Mouse (Mus musculus): ENCODE measurements around the gene Slc5a5. TPM values are rescaled to one million over a fixed set of nuclear protein-coding genes. Genes with fewer than 3 reads are reported as not detected.

Gene Slc5a5
- polyA plus RNA-seq, 1 experiment from 2014 or later: 1.9 TPM

DNA sequence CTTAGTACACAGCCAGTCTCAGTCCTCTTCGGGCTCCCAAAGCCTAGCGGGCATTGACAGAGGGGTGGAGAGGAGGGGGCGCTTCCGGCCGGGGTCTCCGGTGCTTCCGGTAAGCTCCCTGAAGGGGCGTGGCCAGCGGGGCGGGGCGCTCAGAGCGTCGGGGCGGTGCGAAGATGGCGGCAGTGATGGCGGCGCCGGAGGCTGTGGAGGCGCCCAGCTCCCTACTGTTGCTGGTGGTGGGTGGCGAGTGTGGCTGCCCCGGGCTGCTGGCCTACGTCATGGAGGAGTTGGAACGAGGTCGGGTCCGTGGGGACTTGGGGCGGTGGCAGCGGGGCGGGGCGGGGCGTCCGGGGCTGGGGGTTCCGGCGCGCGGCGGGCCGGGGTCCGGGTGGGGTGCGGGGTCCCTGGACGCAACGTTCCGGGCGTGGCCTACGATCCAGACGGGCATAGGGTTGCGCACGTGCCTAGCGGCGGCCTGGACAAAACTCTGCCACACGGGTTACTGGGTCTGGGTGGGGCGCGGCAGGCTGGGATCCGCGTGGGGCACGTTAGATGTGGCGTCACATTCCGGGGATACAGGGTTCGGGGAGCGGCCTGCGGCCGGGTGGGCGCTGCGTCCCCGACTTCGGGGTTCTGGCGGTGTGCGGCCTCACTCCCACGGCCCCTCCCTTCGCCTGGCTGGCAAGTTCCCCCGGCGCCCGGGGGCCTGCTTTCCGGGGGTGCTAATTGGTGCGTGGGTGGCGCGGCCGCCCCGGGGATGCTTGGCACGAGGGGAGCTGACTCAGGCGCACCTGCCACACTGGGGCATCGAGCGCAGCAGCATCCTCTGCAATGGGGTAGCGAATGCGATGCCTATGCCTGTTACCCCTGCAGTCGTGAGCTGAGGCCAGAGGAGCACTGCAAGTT lies 13.5 kb upstream of the Slc5a5 start, which contains the start of gene Map1s:
Gene Map1s (plus strand): TSS at position 102 of the 906 bp plus-strand sequence.
- peak; percentile 95 for ATAC-seq
- Histone ChIP-seq H3K4me3 (ENCODE audit: low read depth, low read length) (peak within 1 kb of the TSS; percentile 72), H3K27me3 (ENCODE audit: control insufficient read depth, insufficient read depth, low read depth, low read length) (peaks cover 8% of the 10 kb centered on the region; the same call in 1 of the 2 replicates), H3K4me2 (ENCODE audit: low read length) (peak within 1 kb of the TSS; percentile 80), H3K9ac (ENCODE audit: low read depth, low read length) (peak within 1 kb of the TSS; percentile 93), H3K9me3 (replicated peaks; ENCODE audit: control insufficient read depth, low read length, poor library complexity, severe bottlenecking) (no peaks in the 10 kb centered on the region), H3K36me3 (ENCODE audit: control insufficient read depth, insufficient read depth, low read length) (0 out of 2 replicates have a peak, but pooled peaks cover 4% of the 10 kb centered on the region), H3K27ac (ENCODE audit: low read length) (peak within 1 kb of the TSS; percentile 91), H3K4me1 (ENCODE audit: control insufficient read depth, insufficient read depth, low read length) (peaks cover 11% of the 10 kb centered on the region)
- under 1% methylated on average over 71 of the region's 86 CpGs for WGBS

DNA sequence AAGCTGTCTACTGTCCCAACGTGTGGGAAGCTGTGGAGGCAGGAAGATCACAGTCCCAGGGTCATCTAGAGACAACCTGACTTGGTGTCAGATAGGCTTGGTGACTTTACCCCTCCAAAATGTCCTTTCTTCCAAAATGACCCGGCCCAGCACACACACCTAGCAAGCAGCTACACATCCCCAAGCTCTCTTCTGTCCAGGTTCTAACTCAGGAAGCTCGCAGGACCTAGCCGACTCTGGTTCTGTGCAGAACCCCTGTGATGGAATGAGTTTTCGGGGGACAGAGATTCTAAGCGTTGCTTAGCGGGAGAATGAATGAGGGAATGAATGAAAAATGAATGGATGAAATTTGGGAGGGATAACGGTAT lies 12.9 kb upstream of the Slc5a5 start:
- Histone ChIP-seq H3K4me2 (ENCODE audit: low read length) (peak overlapping the region; percentile 74), H3K9ac (ENCODE audit: low read depth, low read length) (peak overlapping the region; percentile 93), H3K9me3 (replicated peaks; ENCODE audit: control insufficient read depth, low read length, poor library complexity, severe bottlenecking) (no peaks in the 10 kb centered on the region), H3K4me1 (ENCODE audit: control insufficient read depth, insufficient read depth, low read length) (peaks cover 11% of the 10 kb centered on the region), H3K27me3 (ENCODE audit: control insufficient read depth, insufficient read depth, low read depth, low read length) (peaks cover 8% of the 10 kb centered on the region; the same call in 1 of the 2 replicates), H3K27ac (ENCODE audit: low read length) (peak overlapping the region; percentile 91), H3K4me3 (ENCODE audit: low read depth, low read length) (peak overlapping the region; percentile 72), H3K36me3 (ENCODE audit: control insufficient read depth, insufficient read depth, low read length) (no peaks in the 10 kb centered on the region)
- peak; percentile 66 for ATAC-seq
- WGBS: 15% methylated on average over 8 of the region's 8 CpGs

GRCm38 (mm10) chr8:70904532-70904931 lies 12.0 kb upstream of the Slc5a5 start:
- no peak overlapping the region for H3K27ac ChIP-seq (ENCODE audit: low read length)
- no peak overlapping the region for H3K4me2 ChIP-seq (ENCODE audit: low read length)
- H3K4me3 ChIP-seq (ENCODE audit: low read depth, low read length): no peak overlapping the region
- no peak overlapping the region for H3K9ac ChIP-seq (ENCODE audit: low read depth, low read length)
- 71% methylated on average over 4 of the region's 4 CpGs for WGBS
- no peaks in the 10 kb centered on the region for H3K36me3 ChIP-seq (ENCODE audit: control insufficient read depth, insufficient read depth, low read length)
- no peaks in the 10 kb centered on the region for H3K9me3 ChIP-seq (replicated peaks; ENCODE audit: control insufficient read depth, low read length, poor library complexity, severe bottlenecking)
- H3K4me1 ChIP-seq (ENCODE audit: control insufficient read depth, insufficient read depth, low read length): peaks cover 11% of the 10 kb centered on the region
- peaks cover 8% of the 10 kb centered on the region; the same call in 1 of the 2 replicates for H3K27me3 ChIP-seq (ENCODE audit: control insufficient read depth, insufficient read depth, low read depth, low read length)
- no peak for ATAC-seq

DNA sequence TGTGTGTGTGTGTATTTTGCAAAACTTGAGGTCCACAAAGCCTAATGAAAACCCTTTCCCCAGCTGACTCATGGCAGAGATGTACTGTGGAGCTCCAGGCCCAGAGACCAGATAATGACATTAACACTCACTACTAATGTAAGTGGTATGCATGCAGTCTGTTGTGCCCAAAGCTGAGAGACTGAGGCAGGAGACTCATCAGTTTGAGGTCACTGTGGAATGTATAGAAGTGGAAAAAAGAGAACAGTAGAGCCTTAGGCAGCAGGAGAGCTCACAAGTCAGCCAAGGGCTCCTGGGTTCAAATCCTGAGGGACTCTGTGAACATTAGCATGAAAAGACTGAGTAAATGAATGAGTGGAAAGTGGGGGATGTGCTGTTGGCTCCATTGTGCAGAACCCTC lies 11.0 kb upstream of the Slc5a5 start:
- Histone ChIP-seq H3K4me2 (ENCODE audit: low read length) (no peak overlapping the region), H3K4me3 (ENCODE audit: low read depth, low read length) (no peak overlapping the region), H3K9me3 (replicated peaks; ENCODE audit: control insufficient read depth, low read length, poor library complexity, severe bottlenecking) (no peaks in the 10 kb centered on the region), H3K9ac (ENCODE audit: low read depth, low read length) (no peak overlapping the region), H3K27me3 (ENCODE audit: control insufficient read depth, insufficient read depth, low read depth, low read length) (peaks cover 8% of the 10 kb centered on the region; the same call in 1 of the 2 replicates), H3K36me3 (ENCODE audit: control insufficient read depth, insufficient read depth, low read length) (no peaks in the 10 kb centered on the region), H3K27ac (ENCODE audit: low read length) (no peak overlapping the region), H3K4me1 (ENCODE audit: control insufficient read depth, insufficient read depth, low read length) (peaks cover 11% of the 10 kb centered on the region)
- ATAC-seq: no peak

- no peaks in the 10 kb centered on the region for H3K36me3 ChIP-seq (ENCODE audit: control insufficient read depth, insufficient read depth, low read length)
- no peak overlapping the region for H3K4me2 ChIP-seq (ENCODE audit: low read length)
- 57% methylated on average over 3 of the region's 4 CpGs for WGBS
- no peak overlapping the region for H3K4me3 ChIP-seq (ENCODE audit: low read depth, low read length)
- peaks cover 8% of the 10 kb centered on the region; the same call in 1 of the 2 replicates for H3K27me3 ChIP-seq (ENCODE audit: control insufficient read depth, insufficient read depth, low read depth, low read length)
- H3K9ac ChIP-seq (ENCODE audit: low read depth, low read length): no peak overlapping the region
- H3K27ac ChIP-seq (ENCODE audit: low read length): no peak overlapping the region
- no peaks in the 10 kb centered on the region for H3K9me3 ChIP-seq (replicated peaks; ENCODE audit: control insufficient read depth, low read length, poor library complexity, severe bottlenecking)
- H3K4me1 ChIP-seq (ENCODE audit: control insufficient read depth, insufficient read depth, low read length): peaks cover 14% of the 10 kb centered on the region
- no peak for ATAC-seq
Observed at GRCm38 (mm10) chr8:70903112-70903511, 10.6 kb upstream of the Slc5a5 start.

- no peak overlapping the region for H3K4me3 ChIP-seq (ENCODE audit: low read depth, low read length)
- H3K4me2 ChIP-seq (ENCODE audit: low read length): no peak overlapping the region
- no peaks in the 10 kb centered on the region for H3K9me3 ChIP-seq (replicated peaks; ENCODE audit: control insufficient read depth, low read length, poor library complexity, severe bottlenecking)
- no peak overlapping the region for H3K27ac ChIP-seq (ENCODE audit: low read length)
- H3K9ac ChIP-seq (ENCODE audit: low read depth, low read length): no peak overlapping the region
- no peaks in the 10 kb centered on the region for H3K36me3 ChIP-seq (ENCODE audit: control insufficient read depth, insufficient read depth, low read length)
- peaks cover 8% of the 10 kb centered on the region; the same call in 1 of the 2 replicates for H3K27me3 ChIP-seq (ENCODE audit: control insufficient read depth, insufficient read depth, low read depth, low read length)
- WGBS: 31% methylated on average over 5 of the region's 5 CpGs
- ATAC-seq: no peak
- peaks cover 14% of the 10 kb centered on the region for H3K4me1 ChIP-seq (ENCODE audit: control insufficient read depth, insufficient read depth, low read length)
Observed at GRCm38 (mm10) chr8:70902211-70902610, 9.7 kb upstream of the Slc5a5 start.

- peaks cover 8% of the 10 kb centered on the region; the same call in 1 of the 2 replicates for H3K27me3 ChIP-seq (ENCODE audit: control insufficient read depth, insufficient read depth, low read depth, low read length)
- WGBS: 74% methylated on average over 2 of the region's 2 CpGs
- no peak for ATAC-seq
- H3K4me3 ChIP-seq (ENCODE audit: low read depth, low read length): no peak overlapping the region
- no peaks in the 10 kb centered on the region for H3K36me3 ChIP-seq (ENCODE audit: control insufficient read depth, insufficient read depth, low read length)
- H3K9ac ChIP-seq (ENCODE audit: low read depth, low read length): no peak overlapping the region
- H3K4me1 ChIP-seq (ENCODE audit: control insufficient read depth, insufficient read depth, low read length): peaks cover 14% of the 10 kb centered on the region
- no peaks in the 10 kb centered on the region for H3K9me3 ChIP-seq (replicated peaks; ENCODE audit: control insufficient read depth, low read length, poor library complexity, severe bottlenecking)
- H3K27ac ChIP-seq (ENCODE audit: low read length): no peak overlapping the region
- no peak overlapping the region for H3K4me2 ChIP-seq (ENCODE audit: low read length)
Observed at GRCm38 (mm10) chr8:70900872-70901387, 8.4 kb upstream of the Slc5a5 start.

DNA sequence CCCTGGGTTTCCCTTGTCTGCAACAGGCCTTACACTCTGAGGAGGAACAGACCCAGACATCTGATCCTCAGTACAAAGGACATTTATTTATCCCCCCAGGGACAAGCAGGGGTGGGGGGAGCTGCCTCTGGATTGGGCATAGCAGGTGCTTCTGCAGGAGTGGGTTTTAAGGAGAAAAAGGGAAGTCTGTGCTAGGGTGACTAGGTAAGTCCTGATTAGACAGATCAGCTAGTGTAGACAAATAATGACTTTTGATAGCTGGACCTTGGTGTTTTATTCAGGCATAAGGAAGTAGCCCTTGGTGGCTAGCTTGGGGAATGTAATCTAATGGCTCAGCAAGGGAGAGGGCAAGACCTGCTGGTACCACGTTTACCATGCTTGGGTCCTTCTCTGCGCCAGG lies 6.7 kb upstream of the Slc5a5 start:
- Histone ChIP-seq H3K9ac (ENCODE audit: low read depth, low read length) (0 out of 2 replicates have a peak overlapping the region, but pooled peaks have one; percentile 6), H3K4me3 (ENCODE audit: low read depth, low read length) (no peak overlapping the region), H3K27ac (ENCODE audit: low read length) (no peak overlapping the region), H3K4me2 (ENCODE audit: low read length) (no peak overlapping the region), H3K27me3 (ENCODE audit: control insufficient read depth, insufficient read depth, low read depth, low read length) (peaks cover 16% of the 10 kb centered on the region), H3K4me1 (ENCODE audit: control insufficient read depth, insufficient read depth, low read length) (peaks cover 11% of the 10 kb centered on the region), H3K9me3 (replicated peaks; ENCODE audit: control insufficient read depth, low read length, poor library complexity, severe bottlenecking) (no peaks in the 10 kb centered on the region), H3K36me3 (ENCODE audit: control insufficient read depth, insufficient read depth, low read length) (peaks cover 15% of the 10 kb centered on the region)
- no peak for ATAC-seq
- WGBS: 89% methylated on average over 2 of the region's 2 CpGs
